Mouse (Mus musculus) lung, embryonic 14.5 days (tissue): ENCODE measurements at regions not wholly inside any gene's neighbourhood (a gene's known extent, or its start where the extent isn't known, plus 50 kb on each side); places are given as distances from the start of the nearest gene placed in this dataset.

Source experiments
- ATAC-seq: fragments of 200-750 bp; cut with Nextera tagmentation; 2 replicates; pipeline ENCODE4 v1.8.0; 2017; ENCODE audit warnings: mild to moderate bottlenecking, moderate TSS enrichment, moderate library complexity; ENCODE audit not compliant: insufficient read depth
- DNase-seq: peaks from one replicate; pipeline ENCODE4 v3.0.0-alpha.2; 2015
- H3K27ac ChIP-seq: fragments of 300-500 bp; sonication (generic); 2 replicates; pipeline ENCODE4 v1.5.1; 2014; ENCODE audit warnings: low read depth, mild to moderate bottlenecking, moderate library complexity
- H3K27me3 ChIP-seq: fragments of 300-500 bp; sonication (generic); 2 replicates; pipeline ENCODE4 v1.6.1; 2014; ENCODE audit warnings: low read length, control low read depth; ENCODE audit not compliant: insufficient read depth
- H3K36me3 ChIP-seq: fragments of 300-500 bp; sonication (generic); 2 replicates; pipeline ENCODE4 v1.6.1; 2014; ENCODE audit warnings: control low read depth; ENCODE audit not compliant: insufficient read depth
- H3K4me1 ChIP-seq: fragments of 300-500 bp; sonication (generic); 2 replicates; pipeline ENCODE4 v1.6.1; 2014; ENCODE audit warnings: antibody characterized with exemption, control low read depth; ENCODE audit not compliant: insufficient read depth
- H3K4me2 ChIP-seq: fragments of 300-500 bp; sonication (generic); 2 replicates; pipeline ENCODE4 v1.6.1; 2014; ENCODE audit warnings: mild to moderate bottlenecking
- H3K4me3 ChIP-seq: fragments of 300-500 bp; sonication (generic); 2 replicates; pipeline ENCODE4 v1.5.1; 2014; ENCODE audit warnings: low read depth, low read length
- H3K9ac ChIP-seq: fragments of 300-500 bp; sonication (generic); 2 replicates; pipeline ENCODE4 v1.6.1; 2014
- H3K9me3 ChIP-seq: fragments of 300-500 bp; sonication (generic); 2 replicates; pipeline ENCODE4 v1.6.1; 2016; ENCODE audit warnings: low read depth, low read length, control low read depth
- CTCF ChIP-seq: IDR thresholded peaks from 2 replicates; pipeline ENCODE4 v1.5.1; 2016; ENCODE audit warnings: antibody characterized with exemption, low read depth
- WGBS: fragments of 180-500 bp; shearing (Covaris S2); extraction: QIAGEN DNeasy Blood & Tissue Kit; methylation state at CpG from one replicate; pipeline ENCODE4 v1.1.7; 2014; 5-methylcytosine and 5-hydroxymethylcytosine counted together

DNA sequence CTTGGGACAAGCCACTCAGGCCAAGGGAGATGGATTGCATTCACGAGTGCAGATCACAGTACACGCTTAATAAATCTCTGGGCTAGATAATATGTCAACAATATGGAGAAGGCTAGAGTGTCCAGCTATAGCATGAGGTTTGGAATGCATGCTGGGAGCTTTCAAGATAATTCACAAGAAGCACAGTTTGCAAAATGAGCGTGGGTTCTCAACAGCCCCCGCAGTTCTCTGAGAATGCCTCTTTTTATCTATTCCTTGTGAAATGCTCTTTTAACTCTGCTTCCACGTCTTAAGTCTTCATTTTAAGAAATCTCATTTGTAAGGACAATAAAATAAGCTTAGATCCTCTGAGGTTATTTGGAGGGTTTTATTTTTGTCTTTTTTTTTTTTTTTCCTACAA, 145.2 kb downstream of the Tmem182 start:
- no peaks in the 10 kb centered on the region for H3K36me3 ChIP-seq
- 43% methylated on average over 5 of the region's 5 CpGs for WGBS
- no peak overlapping the region for H3K4me3 ChIP-seq
- no peak overlapping the region for H3K4me2 ChIP-seq
- H3K9ac ChIP-seq: no peak overlapping the region
- TF ChIP-seq CTCF: no peak
- DNase-seq (peak; percentile 3), ATAC-seq (no peak)
- no peaks in the 10 kb centered on the region for H3K4me1 ChIP-seq
- H3K9me3 ChIP-seq: no peaks in the 10 kb centered on the region
- H3K27me3 ChIP-seq: no peaks in the 10 kb centered on the region
- H3K27ac ChIP-seq: no peak overlapping the region

DNA sequence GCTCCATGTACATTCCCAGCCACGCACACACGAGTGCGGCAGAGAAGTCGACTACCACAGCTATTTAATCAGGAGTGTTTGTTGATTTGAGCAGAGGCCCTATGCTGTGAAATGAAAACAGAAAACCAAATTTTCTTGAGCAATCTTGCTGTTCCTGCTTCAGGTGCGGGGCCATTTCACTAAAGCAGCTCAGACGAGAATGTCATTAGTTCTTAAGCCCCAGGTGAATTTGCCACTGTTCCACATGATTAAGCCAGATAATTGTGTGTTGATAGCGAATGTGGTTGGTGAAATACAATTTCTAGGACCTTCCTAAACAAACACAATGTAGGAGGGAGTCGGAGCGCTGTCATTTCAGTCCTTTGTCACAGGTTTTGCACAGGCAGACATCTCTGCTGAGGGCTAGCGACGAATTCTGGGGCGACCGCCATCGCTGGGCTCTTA, 149.3 kb downstream of the Tmem182 start:
- Histone ChIP-seq H3K36me3 (no peaks in the 10 kb centered on the region), H3K27ac (no peak overlapping the region), H3K9me3 (no peaks in the 10 kb centered on the region), H3K27me3 (no peaks in the 10 kb centered on the region), H3K9ac (no peak overlapping the region), H3K4me3 (no peak overlapping the region), H3K4me2 (no peak overlapping the region), H3K4me1 (no peaks in the 10 kb centered on the region)
- 77% methylated on average over 14 of the region's 14 CpGs for WGBS
- ATAC-seq (no peak), DNase-seq (no peak)
- TF ChIP-seq CTCF: no peak

DNA sequence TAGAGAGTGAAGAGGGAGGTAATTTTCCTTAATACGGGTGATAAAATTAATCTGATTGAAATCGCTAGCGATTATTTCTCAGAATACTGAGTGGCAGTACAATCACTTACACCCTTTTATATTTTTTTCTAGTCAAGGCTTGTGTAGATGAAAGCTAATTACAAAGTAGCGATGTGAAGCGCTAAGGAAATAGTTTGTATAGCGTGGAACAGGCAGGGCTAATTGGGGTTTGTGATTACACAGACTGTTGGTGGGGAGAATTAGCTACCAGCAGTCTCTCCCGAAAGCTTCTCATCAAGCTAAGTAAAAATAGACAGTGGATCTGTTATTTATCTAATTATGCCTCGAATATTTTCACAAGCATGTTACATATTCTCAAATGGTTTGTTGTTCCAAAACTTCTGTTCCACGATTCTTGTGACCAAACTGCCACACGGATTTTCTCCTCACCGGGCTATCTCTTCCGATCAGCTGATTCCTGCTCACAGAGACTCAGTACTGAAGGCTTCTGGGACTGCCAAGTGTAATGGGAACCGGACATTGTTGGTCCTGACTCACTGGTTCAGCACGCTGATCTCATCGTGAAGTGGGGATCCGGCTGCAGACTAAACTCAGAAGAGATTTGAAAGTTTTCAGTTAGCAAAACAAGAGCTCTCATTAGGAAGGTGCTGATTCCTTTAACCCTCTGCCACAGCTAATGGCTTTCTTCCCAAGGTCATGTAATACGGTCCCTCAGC, 162.5 kb downstream of the Tmem182 start:
- H3K9me3 ChIP-seq: no peaks in the 10 kb centered on the region
- no peaks in the 10 kb centered on the region for H3K27me3 ChIP-seq
- 67% methylated on average over 17 of the region's 17 CpGs for WGBS
- no peak overlapping the region for H3K27ac ChIP-seq
- H3K9ac ChIP-seq: no peak overlapping the region
- ATAC-seq: no peak
- H3K4me2 ChIP-seq: no peak overlapping the region
- no peak overlapping the region for H3K4me3 ChIP-seq
- no peak for DNase-seq
- no peaks in the 10 kb centered on the region for H3K36me3 ChIP-seq
- H3K4me1 ChIP-seq: no peaks in the 10 kb centered on the region
- TF ChIP-seq CTCF: no peak

DNA sequence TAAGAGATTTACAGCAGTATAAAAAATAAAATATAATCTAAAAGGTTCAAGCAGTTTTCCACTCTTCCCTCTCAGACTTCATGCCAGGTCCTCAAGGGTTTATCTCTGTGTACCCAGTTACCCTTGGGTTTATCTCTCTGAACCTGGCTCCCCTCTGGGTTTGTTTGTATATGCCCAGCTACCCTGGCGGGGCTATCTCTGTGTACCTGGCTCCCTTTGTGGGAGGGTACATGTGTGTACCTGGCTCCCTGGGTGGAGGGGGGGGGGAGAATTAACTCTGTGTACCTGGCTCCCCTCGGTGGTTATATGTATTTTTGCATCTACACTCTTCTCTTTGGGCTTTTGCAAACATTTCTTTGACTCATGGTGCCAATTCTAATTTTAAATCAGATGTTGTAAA, 178.4 kb downstream of the Tmem182 start:
- no peak overlapping the region for H3K4me3 ChIP-seq
- no peak overlapping the region for H3K9ac ChIP-seq
- H3K4me1 ChIP-seq: no peaks in the 10 kb centered on the region
- H3K9me3 ChIP-seq: no peaks in the 10 kb centered on the region
- TF ChIP-seq CTCF: no peak
- 51% methylated on average over 2 of the region's 2 CpGs for WGBS
- no peak overlapping the region for H3K27ac ChIP-seq
- H3K36me3 ChIP-seq: no peaks in the 10 kb centered on the region
- ATAC-seq (no peak), DNase-seq (no peak)
- no peaks in the 10 kb centered on the region for H3K27me3 ChIP-seq
- H3K4me2 ChIP-seq: no peak overlapping the region

DNA sequence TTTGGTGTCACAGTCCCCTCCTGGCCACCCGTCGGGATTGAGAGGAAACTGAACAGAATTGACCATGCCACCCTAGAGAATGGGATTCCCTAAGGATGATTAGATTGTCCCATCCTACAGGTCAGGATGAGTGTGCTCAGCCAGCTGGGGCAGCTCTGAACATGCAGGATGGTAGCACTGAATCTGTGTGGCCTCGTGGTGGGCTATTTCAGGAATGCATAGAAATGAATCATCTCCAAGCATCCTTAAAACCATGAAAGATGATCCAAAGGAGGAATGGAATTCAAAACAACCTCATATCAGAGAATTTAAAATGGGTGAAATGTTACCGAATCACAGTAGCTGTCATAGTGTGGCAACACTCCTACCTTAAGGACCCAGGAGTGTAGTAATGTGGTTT, 187.9 kb downstream of the Tmem182 start:
- Histone ChIP-seq H3K36me3 (no peaks in the 10 kb centered on the region), H3K27me3 (no peaks in the 10 kb centered on the region), H3K9me3 (no peaks in the 10 kb centered on the region), H3K4me1 (no peaks in the 10 kb centered on the region), H3K9ac (no peak overlapping the region), H3K4me3 (no peak overlapping the region), H3K4me2 (no peak overlapping the region), H3K27ac (no peak overlapping the region)
- no peak for TF ChIP-seq CTCF
- ATAC-seq: no peak
- no peak for DNase-seq
- 48% methylated on average over 4 of the region's 4 CpGs for WGBS

- DNase-seq: peak; percentile 65
- ATAC-seq: no peak
- peak; percentile 71 for TF ChIP-seq CTCF
- no peak overlapping the region for H3K9ac ChIP-seq
- H3K36me3 ChIP-seq: no peaks in the 10 kb centered on the region
- no peaks in the 10 kb centered on the region for H3K27me3 ChIP-seq
- no peaks in the 10 kb centered on the region for H3K4me1 ChIP-seq
- H3K4me2 ChIP-seq: no peak overlapping the region
- no peaks in the 10 kb centered on the region for H3K9me3 ChIP-seq
- WGBS: 51% methylated on average over 13 of the region's 13 CpGs
- no peak overlapping the region for H3K4me3 ChIP-seq
- H3K27ac ChIP-seq: no peak overlapping the region
These were observed 196.0 kb downstream of the Tmem182 start for GRCm38 (mm10) chr1:41001154-41001949.

DNA sequence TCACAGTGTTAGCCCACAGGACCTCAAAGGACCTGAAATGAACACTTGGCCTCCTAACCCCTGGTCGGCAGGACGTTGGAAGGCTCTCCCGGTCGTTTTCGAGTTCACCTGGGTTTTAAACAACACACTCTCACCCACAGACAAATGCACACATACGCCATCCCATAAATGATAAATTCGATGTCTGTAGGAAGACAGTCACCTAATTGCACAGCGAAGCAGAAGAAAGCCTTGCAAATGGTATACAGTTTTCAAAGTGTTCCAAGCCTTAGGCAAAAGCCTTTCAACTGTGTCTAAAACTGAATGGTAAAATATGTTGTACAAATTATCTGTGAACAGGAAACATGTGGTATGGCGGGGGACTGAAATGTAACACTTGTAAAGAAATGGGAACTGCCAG, 196.6 kb downstream of the Tmem182 start:
- H3K27me3 ChIP-seq: no peaks in the 10 kb centered on the region
- no peaks in the 10 kb centered on the region for H3K9me3 ChIP-seq
- WGBS: 45% methylated on average over 9 of the region's 9 CpGs
- no peak overlapping the region for H3K27ac ChIP-seq
- ATAC-seq (no peak), DNase-seq (no peak)
- TF ChIP-seq CTCF: no peak
- no peak overlapping the region for H3K4me2 ChIP-seq
- no peaks in the 10 kb centered on the region for H3K4me1 ChIP-seq
- H3K4me3 ChIP-seq: no peak overlapping the region
- H3K9ac ChIP-seq: no peak overlapping the region
- no peaks in the 10 kb centered on the region for H3K36me3 ChIP-seq
